Mouse (Mus musculus) testis, adult 2 months (tissue): ENCODE measurements at regions not wholly inside any gene's neighbourhood (a gene's known extent, or its start where the extent isn't known, plus 50 kb on each side); places are given as distances from the start of the nearest gene placed in this dataset.

Experiments
- CTCF ChIP-seq: fragments of 200-500 bp; IDR thresholded peaks from 2 replicates; pipeline ENCODE4 v1.5.1; 2012; ENCODE audit warnings: low read depth, mild to moderate bottlenecking, inconsistent platforms, low read length, moderate library complexity; ENCODE audit not compliant: control insufficient read depth, insufficient read depth, insufficient replicate concordance
- POLR2A ChIP-seq: fragments of 200-500 bp; IDR thresholded peaks from 2 replicates; pipeline ENCODE4 v1.6.1; 2012; ENCODE audit warnings: low read depth, mild to moderate bottlenecking, inconsistent platforms, low read length, moderate library complexity; ENCODE audit not compliant: control insufficient read depth

DNA sequence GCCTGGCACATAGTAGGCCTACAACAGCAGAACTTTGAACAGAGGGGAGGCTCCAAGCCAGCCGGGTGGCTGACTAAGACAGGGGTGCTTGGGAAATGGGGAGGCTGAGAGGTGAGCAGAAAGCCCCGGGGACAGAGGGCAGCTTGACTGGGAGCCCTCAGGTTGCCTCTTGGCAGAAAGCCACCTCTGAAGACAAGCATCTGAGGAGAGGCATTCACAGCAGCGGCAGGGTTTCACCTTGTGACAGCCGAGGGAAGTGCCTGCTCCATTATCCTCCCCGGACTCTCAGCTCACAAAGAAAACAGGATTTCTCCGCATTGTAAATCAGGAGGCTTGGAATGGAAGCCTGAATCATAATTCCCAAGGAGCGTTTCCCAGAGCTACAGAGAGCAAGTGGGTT is 146.8 kb upstream of the Zmiz1 start:
- TF ChIP-seq CTCF, result no peak
- TF ChIP-seq POLR2A, result no peak
